19 mouse cellular contexts compared by ENCODE assay signal in genomic region chr5:139333301-139334013, GRCm38 (mm10). TPM values are rescaled to one million over a fixed set of nuclear protein-coding genes. Genes with fewer than 3 reads are reported as not detected.
DNase-seq lines count a peak whose midpoint lies in the region; ATAC-seq lines count a peak whose summit lies in the region.
"Had no signal": no experiment of that assay in that cellular context is flagged by ENCODE, and none has a peak within 500 bp of the region (broad histone marks: within the 10 kb centered on the region; RNA-seq: fewer than 3 reads in every experiment).

No protein-coding gene starts in this region.

- DNase-seq in kidney, adult 11 months: peak; percentile 70
- peak; percentile 60 for DNase-seq in adipocyte (ENCODE audit: low spot score)
- DNase-seq in kidney, adult 18-20 months: peak; percentile 68
- DNase-seq in cerebellum, postnatal 4 days (ENCODE audit: low spot score in 2 of 2): no peak
- DNase-seq: adrenal gland, adult 8-10 months; liver, embryonic 13.5 days; lung, postnatal 4 days had no signal

- peaks cover 10% of the 10 kb centered on the region for H3K36me3 ChIP-seq in kidney, embryonic 16.5 days (ENCODE audit: insufficient read depth, low read length)
- peaks cover 35% of the 10 kb centered on the region for H3K36me3 ChIP-seq in neural tube, embryonic 15.5 days

- ATAC-seq in kidney, embryonic 16.5 days (ENCODE audit: low FRiP score, low TSS enrichment): no peak; the same call in 1 of the 2 replicates
- peak; percentile 28; the same call in 1 of the 2 replicates for ATAC-seq in megakaryocyte progenitor cell, adult 5-6 weeks (replicated peaks; ENCODE audit: poor library complexity)
- no peak for ATAC-seq in neural tube, embryonic 15.5 days (ENCODE audit: low FRiP score)
- ATAC-seq: CD4-positive, CD25-positive, alpha-beta regulatory T cell, adult 4 months had no signal

- no peak overlapping the region; the same call in 1 of the 2 replicates for H3K27ac ChIP-seq in kidney, embryonic 16.5 days (ENCODE audit: low read length)
- H3K27ac ChIP-seq in neural tube, embryonic 15.5 days (replicated peaks): no peak overlapping the region
- H3K27ac ChIP-seq: hindbrain, embryonic 13.5 days had no signal

- no peaks in the 10 kb centered on the region for H3K27me3 ChIP-seq in kidney, embryonic 16.5 days (ENCODE audit: insufficient read depth, low read length)
- no peaks in the 10 kb centered on the region; the same call in 1 of the 2 replicates for H3K27me3 ChIP-seq in neural tube, embryonic 15.5 days (replicated peaks)
- H3K27me3 ChIP-seq: liver, embryonic 13.5 days had no signal

- H3K4me3 ChIP-seq in kidney, embryonic 16.5 days (ENCODE audit: low read length): no peak overlapping the region
- H3K4me3 ChIP-seq in neural tube, embryonic 15.5 days (replicated peaks): no peak overlapping the region
- H3K4me3 ChIP-seq: erythroblast, embryonic 14.5 days; hindbrain, embryonic 13.5 days; liver, embryonic 13.5 days had no signal

- H3K9ac ChIP-seq in kidney, embryonic 16.5 days (replicated peaks; ENCODE audit: low read length): no peak overlapping the region
- no peak overlapping the region for H3K9ac ChIP-seq in neural tube, embryonic 15.5 days (replicated peaks)
- H3K9ac ChIP-seq: hindbrain, embryonic 13.5 days had no signal

- no peaks in the 10 kb centered on the region for H3K9me3 ChIP-seq in kidney, embryonic 16.5 days (ENCODE audit: low read length)
- no peaks in the 10 kb centered on the region for H3K9me3 ChIP-seq in neural tube, embryonic 15.5 days (replicated peaks)
- H3K9me3 ChIP-seq: hindbrain, embryonic 13.5 days; liver, embryonic 13.5 days had no signal

- 30% methylated on average over 16 of the region's 16 CpGs for WGBS in kidney, embryonic 16.5 days
- 67% methylated on average over 16 of the region's 16 CpGs for WGBS in neural tube, embryonic 15.5 days

- peaks cover 20% of the 10 kb centered on the region for H3K4me1 ChIP-seq in kidney, embryonic 16.5 days (ENCODE audit: insufficient read depth, low read length)
- H3K4me1 ChIP-seq in neural tube, embryonic 15.5 days: peaks cover 12% of the 10 kb centered on the region; the same call in 1 of the 2 replicates

- H3K4me2 ChIP-seq in kidney, embryonic 16.5 days (replicated peaks; ENCODE audit: low read depth, low read length): no peak overlapping the region
- no peak overlapping the region for H3K4me2 ChIP-seq in neural tube, embryonic 15.5 days
- H3K4me2 ChIP-seq: hindbrain, embryonic 13.5 days; liver, embryonic 13.5 days had no signal

RNA-seq across cellular contexts. Expression of gene Adap1, which starts 8.0 kb away (rescaled TPM):
- polyA plus RNA-seq in kidney, embryonic 16.5 days (2015; fragmentation: Nextera tagmentation; extraction: Ambion mirVana): 1.1 and 1.7 TPM in 2 replicates
- total RNA-seq in megakaryocyte progenitor cell, adult 5-6 weeks (2015): 23.8 and 27.4 TPM in 2 replicates
- 29.9 and 47.0 TPM in 2 replicates for total RNA-seq in megakaryocyte progenitor cell, adult 5-6 weeks (2017)
- polyA plus RNA-seq in neural tube, embryonic 15.5 days (2015; fragmentation: Nextera tagmentation; extraction: Ambion mirVana): 86.2 and 132 TPM in 2 replicates

RNA-seq across cellular contexts. Expression of gene Cox19, which starts 17.8 kb away (rescaled TPM):
- 99.3 and 104 TPM in 2 replicates for polyA plus RNA-seq in kidney, embryonic 16.5 days (2015; fragmentation: Nextera tagmentation; extraction: Ambion mirVana)
- total RNA-seq in megakaryocyte progenitor cell, adult 5-6 weeks (2015): 30.3 and 32.1 TPM in 2 replicates
- total RNA-seq in megakaryocyte progenitor cell, adult 5-6 weeks (2017): 27.1 and 29.3 TPM in 2 replicates
- 105 and 107 TPM in 2 replicates for polyA plus RNA-seq in neural tube, embryonic 15.5 days (2015; fragmentation: Nextera tagmentation; extraction: Ambion mirVana)

RNA-seq across cellular contexts. Expression of gene Cyp2w1, which starts 19.0 kb away (rescaled TPM):
- polyA plus RNA-seq in kidney, embryonic 16.5 days (2015; fragmentation: Nextera tagmentation; extraction: Ambion mirVana): not detected in 2 replicates
- not detected in 2 replicates for total RNA-seq in megakaryocyte progenitor cell, adult 5-6 weeks (2015)
- total RNA-seq in megakaryocyte progenitor cell, adult 5-6 weeks (2017): not detected in 2 replicates
- polyA plus RNA-seq in neural tube, embryonic 15.5 days (2015; fragmentation: Nextera tagmentation; extraction: Ambion mirVana): 2.1 TPM in 1 of 2 replicates, not detected in the other
- total RNA-seq: adrenal gland, adult 8-10 months; gastrocnemius, adult 18-20 months; layer of hippocampus, adult 8-10 months; left cerebral cortex, postnatal 25 days had no signal
- polyA plus RNA-seq: CD4-positive, CD25-positive, alpha-beta regulatory T cell, adult 4 months; cortical plate, adult 2 months; heart, embryonic 14.5 days; hindbrain, embryonic 13.5 days; liver, embryonic 13.5 days; neural tube, embryonic 14.5 days had no signal

RNA-seq across cellular contexts. Expression of gene Gpr146, which starts 44.0 kb away (rescaled TPM):
- 6.6 and 6.7 TPM in 2 replicates for polyA plus RNA-seq in kidney, embryonic 16.5 days (2015; fragmentation: Nextera tagmentation; extraction: Ambion mirVana)
- 6.0 and 6.3 TPM in 2 replicates for total RNA-seq in megakaryocyte progenitor cell, adult 5-6 weeks (2015)
- total RNA-seq in megakaryocyte progenitor cell, adult 5-6 weeks (2017): 5.7 and 6.7 TPM in 2 replicates
- 2.6 and 3.0 TPM in 2 replicates for polyA plus RNA-seq in neural tube, embryonic 15.5 days (2015; fragmentation: Nextera tagmentation; extraction: Ambion mirVana)

Comparison
In these comparisons a context has a peak if more than half of its experiments do, and no peak if none do; other contexts are left out.
1. DNase-seq: peak in kidney, adult 11 months (single experiment), adipocyte (single experiment) and kidney, adult 18-20 months (single experiment); none in cerebellum, postnatal 4 days (0 of 2).
2. RNA of gene Adap1, which starts 8.0 kb away (polyA plus RNA-seq): 86.2 to 132 TPM in neural tube, embryonic 15.5 days; 1.1 to 1.7 TPM in kidney, embryonic 16.5 days; every median in the first group is over 10 times any median in the second.